Mouse (Mus musculus): ENCODE measurements at regions not wholly inside any gene's neighbourhood (a gene's known extent, or its start where the extent isn't known, plus 50 kb on each side); places are given as distances from the start of the nearest gene placed in this dataset.

DNA sequence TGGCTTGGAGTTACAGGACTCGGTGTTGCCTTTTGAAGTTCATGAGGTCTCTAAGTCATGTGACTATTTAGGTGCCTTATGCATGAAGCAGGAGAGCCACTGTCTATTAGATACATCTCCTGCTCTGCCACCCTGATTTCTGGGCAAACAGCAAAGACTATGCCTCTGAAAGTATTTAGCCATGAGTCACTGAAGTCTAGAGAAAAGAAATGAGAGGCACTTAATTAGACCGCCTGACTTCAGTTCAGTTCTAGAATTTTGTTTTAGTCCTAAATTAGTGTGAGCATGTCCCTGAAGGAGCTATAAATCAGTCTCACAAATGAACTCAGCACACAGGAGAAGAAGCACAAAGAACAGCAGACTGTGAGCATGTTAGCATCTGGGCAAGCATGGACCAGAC is 924.5 kb downstream of the Gsdmc2 start:
- Histone ChIP-seq H3K4me2 (ENCODE audit: low read depth) (no peak overlapping the region), H3ac (ENCODE audit: control insufficient read depth, insufficient read length) (no peak overlapping the region), H3K27me3 (ENCODE audit: control insufficient read depth, insufficient read depth, insufficient read length) (no peaks in the 10 kb centered on the region), H3K79me2 (ENCODE audit: control insufficient read depth, insufficient read depth) (no peaks in the 10 kb centered on the region), H3K36me3 (ENCODE audit: control insufficient read depth, insufficient read depth) (no peaks in the 10 kb centered on the region), H3K4me3 (no peak overlapping the region)
- TF ChIP-seq TCF12 (IDR thresholded peaks at IDR 0.05; ENCODE audit: insufficient read depth, poor library complexity, severe bottlenecking) (no peak), USF1 (IDR thresholded peaks at IDR 0.05; ENCODE audit: low read depth) (peak; percentile 31), CEBPB (IDR thresholded peaks at IDR 0.05; ENCODE audit: insufficient read depth, poor library complexity, severe bottlenecking) (no peak)

DNA sequence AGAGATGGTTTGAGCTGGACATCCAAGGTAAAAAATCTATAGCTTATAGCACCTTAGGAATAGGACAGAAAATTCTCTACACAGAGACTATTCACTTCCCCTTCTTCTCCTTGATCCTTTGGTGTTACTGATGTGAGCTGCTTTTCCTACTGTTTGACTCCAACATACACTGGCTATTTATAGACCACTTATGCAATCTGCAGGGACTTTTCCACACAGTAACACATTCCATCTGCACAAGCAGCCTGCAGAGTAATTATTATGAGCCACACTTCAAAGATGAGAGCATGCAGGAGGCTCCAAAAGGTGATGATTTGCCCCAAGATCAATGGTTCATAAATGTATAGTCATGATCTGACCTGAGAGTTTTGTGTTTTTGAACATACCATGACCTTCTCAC is 925.7 kb downstream of the Gsdmc2 start:
- Histone ChIP-seq H3K4me2 (ENCODE audit: low read depth) (no peak overlapping the region), H3K79me2 (ENCODE audit: control insufficient read depth, insufficient read depth) (no peaks in the 10 kb centered on the region), H3K4me3 (no peak overlapping the region), H3K36me3 (ENCODE audit: control insufficient read depth, insufficient read depth) (no peaks in the 10 kb centered on the region), H3K27me3 (ENCODE audit: control insufficient read depth, insufficient read depth, insufficient read length) (no peaks in the 10 kb centered on the region), H3ac (ENCODE audit: control insufficient read depth, insufficient read length) (no peak overlapping the region)
- no peak for TF ChIP-seq MYOD1 (IDR thresholded peaks at IDR 0.05; ENCODE audit: control insufficient read depth in 1 of 3, insufficient read length in 2 of 3, low read depth in 2 of 3)
- peak; percentile 62; the same call in 1 of the 2 replicates for TF ChIP-seq CEBPB (IDR thresholded peaks at IDR 0.05; ENCODE audit: insufficient read depth, poor library complexity, severe bottlenecking)
- TF ChIP-seq USF1 (IDR thresholded peaks at IDR 0.05; ENCODE audit: low read depth) = no peak
- no peak for TF ChIP-seq REST (IDR thresholded peaks at IDR 0.05; ENCODE audit: insufficient read depth, insufficient read length)
- TF ChIP-seq POLR2A (IDR thresholded peaks at IDR 0.05; ENCODE audit: insufficient read length, low read depth) = no peak

DNA sequence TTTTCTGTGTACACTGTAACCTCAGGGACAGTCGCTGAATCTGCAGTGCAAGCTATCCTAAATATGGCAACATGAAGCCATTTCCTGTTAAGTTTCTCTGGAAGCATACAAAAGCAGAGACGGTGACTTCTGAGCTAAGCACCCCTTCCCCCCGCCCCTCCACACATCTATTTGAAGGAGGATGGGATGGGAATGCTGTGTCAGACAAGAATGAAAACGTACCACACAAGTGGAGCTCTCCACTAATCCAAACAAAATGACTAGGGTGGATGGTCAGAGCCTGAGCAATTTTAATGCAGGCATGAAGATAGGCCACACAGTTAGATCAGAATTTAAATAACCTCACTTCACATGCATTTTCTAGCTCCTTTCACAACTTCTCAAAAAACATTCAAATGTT is 936.6 kb downstream of the Gsdmc2 start:
- no peak overlapping the region for H3K4me2 ChIP-seq (ENCODE audit: low read depth)
- H3K36me3 ChIP-seq (ENCODE audit: control insufficient read depth, insufficient read depth) = no peaks in the 10 kb centered on the region
- no peaks in the 10 kb centered on the region for H3K27me3 ChIP-seq (ENCODE audit: control insufficient read depth, insufficient read depth, insufficient read length)
- no peak overlapping the region for H3K4me3 ChIP-seq
- no peak for TF ChIP-seq TCF12 (IDR thresholded peaks at IDR 0.05; ENCODE audit: insufficient read depth, poor library complexity, severe bottlenecking)
- no peak for TF ChIP-seq USF1 (IDR thresholded peaks at IDR 0.05; ENCODE audit: low read depth)
- no peak for TF ChIP-seq TCF3 (IDR thresholded peaks at IDR 0.05; ENCODE audit: insufficient read length, low read depth)
- no peak for TF ChIP-seq MAX (IDR thresholded peaks at IDR 0.05; ENCODE audit: low read depth)
- TF ChIP-seq CEBPB (IDR thresholded peaks at IDR 0.05; ENCODE audit: insufficient read depth, poor library complexity, severe bottlenecking) = no peak
- TF ChIP-seq MYOD1 (IDR thresholded peaks at IDR 0.05; ENCODE audit: control insufficient read depth in 1 of 3, insufficient read length in 2 of 3, low read depth in 2 of 3) = no peak
- TF ChIP-seq POLR2A (IDR thresholded peaks at IDR 0.05; ENCODE audit: insufficient read length, low read depth) = no peak
- no peak for TF ChIP-seq E2F4 (IDR thresholded peaks at IDR 0.05; ENCODE audit: insufficient read depth)
- TF ChIP-seq POLR2AphosphoS2 (IDR thresholded peaks at IDR 0.05; ENCODE audit: insufficient read length, low read depth) = no peak
- no peak for TF ChIP-seq REST (IDR thresholded peaks at IDR 0.05; ENCODE audit: insufficient read depth, insufficient read length)
- no peak for TF ChIP-seq SRF (IDR thresholded peaks at IDR 0.05; ENCODE audit: control insufficient read depth, insufficient read length, low read depth)
- TF ChIP-seq MYOG (IDR thresholded peaks at IDR 0.05; ENCODE audit: control insufficient read depth in 1 of 3, insufficient read depth in 1 of 3, insufficient read length in 2 of 3, low read depth in 2 of 3) = no peak
- H3ac ChIP-seq (ENCODE audit: control insufficient read depth, insufficient read length) = no peak overlapping the region
- H3K79me2 ChIP-seq (ENCODE audit: control insufficient read depth, insufficient read depth) = no peaks in the 10 kb centered on the region

DNA sequence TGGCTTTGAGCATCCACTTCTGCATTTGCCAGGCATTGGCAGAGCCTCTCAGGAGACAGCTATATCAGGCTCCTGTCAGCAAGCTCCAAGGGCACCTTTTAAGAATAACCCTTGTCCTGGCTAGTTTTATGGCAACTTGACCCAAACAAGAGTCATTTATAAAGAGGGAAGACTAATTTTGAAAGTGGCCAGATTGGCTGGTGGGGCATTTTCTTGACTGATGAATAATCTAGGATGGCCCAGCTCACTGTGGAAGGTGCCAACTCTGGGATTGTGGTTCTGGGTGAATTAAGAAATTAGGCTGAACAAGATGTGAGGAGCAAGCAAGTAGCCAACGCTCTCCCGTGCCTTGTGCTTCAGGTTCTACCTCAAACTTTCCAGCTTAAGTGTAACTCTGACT is 937.8 kb downstream of the Gsdmc2 start:
- H3K4me2 ChIP-seq (ENCODE audit: low read depth) = no peak overlapping the region
- H3K27me3 ChIP-seq (ENCODE audit: control insufficient read depth, insufficient read depth, insufficient read length) = no peaks in the 10 kb centered on the region
- no peak for TF ChIP-seq USF1 (IDR thresholded peaks at IDR 0.05; ENCODE audit: low read depth)
- no peak for TF ChIP-seq CEBPB (IDR thresholded peaks at IDR 0.05; ENCODE audit: insufficient read depth, poor library complexity, severe bottlenecking)
- no peak for TF ChIP-seq MAX (IDR thresholded peaks at IDR 0.05; ENCODE audit: low read depth)
- no peak for TF ChIP-seq E2F4 (IDR thresholded peaks at IDR 0.05; ENCODE audit: insufficient read depth)
- TF ChIP-seq MYOD1 (IDR thresholded peaks at IDR 0.05; ENCODE audit: control insufficient read depth in 1 of 3, insufficient read length in 2 of 3, low read depth in 2 of 3) = no peak
- TF ChIP-seq POLR2A (IDR thresholded peaks at IDR 0.05; ENCODE audit: insufficient read length, low read depth) = no peak
- TF ChIP-seq REST (IDR thresholded peaks at IDR 0.05; ENCODE audit: insufficient read depth, insufficient read length) = no peak
- no peak overlapping the region for H3K4me3 ChIP-seq
- no peaks in the 10 kb centered on the region for H3K36me3 ChIP-seq (ENCODE audit: control insufficient read depth, insufficient read depth)
- no peaks in the 10 kb centered on the region for H3K79me2 ChIP-seq (ENCODE audit: control insufficient read depth, insufficient read depth)
- H3ac ChIP-seq (ENCODE audit: control insufficient read depth, insufficient read length) = no peak overlapping the region

DNA sequence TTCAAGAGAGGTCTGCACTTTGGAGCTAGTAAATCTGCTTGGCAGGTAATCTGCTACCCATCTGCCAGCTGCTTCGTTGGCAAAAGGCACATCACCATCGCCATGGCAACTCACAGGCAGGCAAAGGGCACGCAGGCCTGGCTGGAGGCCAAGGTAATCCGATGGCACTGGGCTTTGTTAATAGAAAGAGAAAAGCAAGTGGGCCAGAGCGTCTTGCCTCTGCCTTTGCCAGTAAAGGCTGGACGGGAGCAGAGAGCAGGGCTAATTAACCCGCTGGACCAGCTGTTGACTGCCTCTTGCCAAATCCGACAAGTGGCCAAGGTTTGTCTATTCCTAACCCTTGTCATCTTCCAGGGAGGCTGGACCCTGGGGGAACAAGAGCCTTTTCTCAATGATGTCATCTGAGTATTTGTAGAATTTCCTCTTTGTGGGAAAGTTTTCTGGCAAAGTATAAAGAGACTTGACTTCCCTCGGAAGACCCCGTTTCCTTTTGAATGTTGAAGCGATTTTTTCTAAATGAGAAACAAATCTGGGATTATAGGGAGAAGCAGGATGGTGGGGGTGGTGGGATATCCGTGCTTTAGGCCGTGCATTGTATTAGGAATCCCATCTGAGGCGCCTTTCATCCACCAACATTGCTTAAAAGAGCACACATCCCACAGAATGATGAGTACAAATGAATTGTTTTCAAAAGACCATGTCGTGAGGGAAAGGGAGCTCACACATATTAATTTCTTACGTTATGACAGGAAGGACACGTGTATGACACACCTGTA is 941.7 kb downstream of the Gsdmc2 start:
- TF ChIP-seq MYOG (IDR thresholded peaks at IDR 0.05; ENCODE audit: control insufficient read depth in 1 of 3, insufficient read depth in 1 of 3, insufficient read length in 2 of 3, low read depth in 2 of 3) (peak; percentile 88 to 93 (median 90)), TCF12 (IDR thresholded peaks at IDR 0.05; ENCODE audit: insufficient read depth, poor library complexity, severe bottlenecking) (peak; percentile 75), TCF3 (IDR thresholded peaks at IDR 0.05; ENCODE audit: insufficient read length, low read depth) (peak; percentile 64), MYOD1 (IDR thresholded peaks at IDR 0.05; ENCODE audit: control insufficient read depth in 1 of 3, insufficient read length in 2 of 3, low read depth in 2 of 3) (peak; percentile 84 to 89 (median 88)), SRF (IDR thresholded peaks at IDR 0.05; ENCODE audit: control insufficient read depth, insufficient read length, low read depth) (peak; percentile 55), REST (IDR thresholded peaks at IDR 0.05; ENCODE audit: insufficient read depth, insufficient read length) (no peak)
- Histone ChIP-seq H3K4me2 (ENCODE audit: low read depth) (peak overlapping the region; percentile 49), H3ac (ENCODE audit: control insufficient read depth, insufficient read length) (no peak overlapping the region), H3K79me2 (ENCODE audit: control insufficient read depth, insufficient read depth) (no peaks in the 10 kb centered on the region), H3K27me3 (ENCODE audit: control insufficient read depth, insufficient read depth, insufficient read length) (no peaks in the 10 kb centered on the region), H3K4me3 (no peak overlapping the region), H3K36me3 (ENCODE audit: control insufficient read depth, insufficient read depth) (no peaks in the 10 kb centered on the region)
